Mouse (Mus musculus): ENCODE data around the gene Gm28778. TPM values are rescaled to one million over a fixed set of nuclear protein-coding genes. Genes with fewer than 3 reads are reported as not detected.
"Not testable (repeated sequence)": the region's sequence is repeated elsewhere in the genome, so short reads cannot be mapped to it uniquely, and the experiment has no call there.

Gm28778 gene
- polyA plus RNA-seq, 1 experiment from 2014 or later, result not detected

DNA sequence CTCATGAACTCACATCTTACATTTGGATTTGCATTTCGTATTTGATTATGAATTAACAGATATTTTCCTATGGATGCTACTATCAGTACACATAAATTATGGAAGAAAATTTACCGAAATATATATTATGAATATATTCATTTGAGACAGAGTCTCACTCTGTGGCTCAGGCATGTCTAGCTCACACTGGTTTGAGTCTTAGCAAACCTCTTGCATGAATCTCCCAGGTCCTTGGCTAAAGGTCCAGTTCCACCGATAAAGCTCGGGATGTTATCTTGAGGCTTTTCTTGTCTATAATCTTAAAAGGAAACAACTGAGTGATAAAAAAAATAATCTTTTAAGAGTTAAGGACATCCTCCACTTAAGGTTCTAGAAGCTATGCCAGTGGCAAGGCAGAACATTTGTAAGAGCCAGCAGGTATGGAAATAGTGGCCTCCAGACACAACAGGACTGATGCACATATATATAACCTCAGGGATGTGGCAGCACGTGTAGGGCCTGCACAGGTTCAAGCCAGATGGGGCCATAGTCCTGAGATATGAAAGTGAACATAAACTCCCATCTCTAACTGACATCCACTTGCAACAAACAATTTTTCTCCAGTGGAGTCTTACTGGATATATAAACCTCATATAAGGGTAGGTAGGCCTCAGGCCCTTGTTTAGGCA, 28.1 kb downstream of the Gm28778 start:
- Histone ChIP-seq H3K4me2 (replicated peaks) (no peak overlapping the region), H3K9me3 (no peaks in the 10 kb centered on the region), H3K4me1 (replicated peaks) (no peaks in the 10 kb centered on the region), H3K36me3 (peaks cover 15% of the 10 kb centered on the region), H3K9ac (replicated peaks) (no peak overlapping the region), H3K27me3 (no peaks in the 10 kb centered on the region), H3K27ac (no peak overlapping the region), H3K4me3 (replicated peaks) (no peak overlapping the region)
- 97% methylated on average over 5 of the region's 5 CpGs for WGBS
- no peak for ATAC-seq

DNA sequence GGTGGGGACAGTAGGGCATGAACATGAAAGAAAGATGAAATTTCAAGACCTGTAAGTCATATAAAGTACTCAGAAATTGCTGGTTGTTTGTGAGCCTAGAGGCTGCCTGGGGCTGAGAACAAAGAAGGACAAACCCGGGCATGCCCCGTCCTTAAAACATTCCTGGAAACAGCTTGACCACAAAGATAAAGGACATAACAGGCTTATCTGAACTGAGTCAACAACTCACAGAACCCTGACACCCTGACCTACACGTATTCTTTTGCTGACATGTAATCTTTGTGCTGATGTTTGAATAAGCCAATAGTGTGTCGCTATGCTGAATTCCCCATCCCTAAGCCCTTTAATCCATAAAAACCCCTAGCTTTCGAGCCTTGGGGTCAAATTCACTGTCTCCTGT, 36.6 kb downstream of the Gm28778 start:
- not testable (repeated sequence) for ATAC-seq
- WGBS, result 68% methylated on average over 5 of the region's 5 CpGs

DNA sequence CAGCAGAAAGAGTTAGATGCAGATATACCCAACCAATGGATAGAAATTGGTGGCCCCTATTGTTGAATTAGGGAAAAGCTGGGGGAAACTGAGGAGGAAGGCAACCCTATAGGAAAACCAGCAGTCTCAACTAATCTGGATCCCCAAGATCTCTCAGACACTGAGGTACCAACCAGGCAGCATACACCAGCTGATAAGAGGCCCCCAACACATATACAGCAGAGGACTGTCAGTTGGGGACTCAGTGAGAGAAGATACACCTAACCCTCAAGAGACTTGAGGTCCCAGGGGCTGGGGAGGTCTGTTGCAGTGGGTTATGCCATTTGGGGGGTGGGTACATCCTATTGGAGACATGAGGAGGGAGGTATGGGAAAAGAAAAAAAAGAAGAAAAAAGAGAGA, 38.6 kb downstream of the Gm28778 start:
- H3K36me3 ChIP-seq, result peaks cover 3% of the 10 kb centered on the region
- H3K4me2 ChIP-seq (replicated peaks), result no peak overlapping the region
- ATAC-seq, result no peak
- H3K4me1 ChIP-seq (replicated peaks), result no peaks in the 10 kb centered on the region
- no peak overlapping the region for H3K4me3 ChIP-seq (replicated peaks)
- no peak overlapping the region for H3K9ac ChIP-seq (replicated peaks)
- H3K9me3 ChIP-seq, result no peaks in the 10 kb centered on the region; the same call in none of the 2 replicates
- H3K27ac ChIP-seq, result no peak overlapping the region
- H3K27me3 ChIP-seq, result no peaks in the 10 kb centered on the region

More for the DNA sequence above, 36.6 kb downstream of the Gm28778 start:
- H3K9ac ChIP-seq (replicated peaks); H3K4me1 ChIP-seq (replicated peaks); H3K27ac ChIP-seq; H3K4me3 ChIP-seq (replicated peaks); H3K9me3 ChIP-seq; H3K4me2 ChIP-seq (replicated peaks); H3K27me3 ChIP-seq; H3K36me3 ChIP-seq: not testable (repeated sequence)

DNA sequence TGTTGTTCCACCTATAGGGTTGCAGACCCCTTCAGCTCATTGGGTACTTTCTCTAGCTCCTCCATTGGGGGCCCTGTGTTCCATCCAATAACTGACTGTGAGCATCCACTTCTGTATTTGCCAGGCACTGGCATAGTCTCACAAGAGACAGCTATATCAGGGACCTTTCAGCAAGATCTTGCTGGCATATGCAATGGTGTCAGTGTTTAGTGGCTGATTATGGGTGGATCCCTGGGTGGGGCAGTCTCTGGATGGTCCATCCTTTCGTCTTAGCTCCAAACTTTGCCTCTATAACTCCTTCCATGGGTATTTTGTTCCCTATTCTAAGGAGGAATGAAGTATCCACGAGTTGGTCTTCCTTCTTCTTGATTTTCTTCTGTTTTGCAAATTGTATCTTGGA, 40.5 kb downstream of the Gm28778 start:
- not testable (repeated sequence) for H3K4me2 ChIP-seq (replicated peaks); H3K27ac ChIP-seq; H3K27me3 ChIP-seq; H3K9ac ChIP-seq (replicated peaks); H3K4me3 ChIP-seq (replicated peaks); H3K9me3 ChIP-seq; H3K4me1 ChIP-seq (replicated peaks); ATAC-seq
- WGBS, result 75% methylated on average over 2 of the region's 2 CpGs
- peaks cover 23% of the 10 kb centered on the region for H3K36me3 ChIP-seq

DNA sequence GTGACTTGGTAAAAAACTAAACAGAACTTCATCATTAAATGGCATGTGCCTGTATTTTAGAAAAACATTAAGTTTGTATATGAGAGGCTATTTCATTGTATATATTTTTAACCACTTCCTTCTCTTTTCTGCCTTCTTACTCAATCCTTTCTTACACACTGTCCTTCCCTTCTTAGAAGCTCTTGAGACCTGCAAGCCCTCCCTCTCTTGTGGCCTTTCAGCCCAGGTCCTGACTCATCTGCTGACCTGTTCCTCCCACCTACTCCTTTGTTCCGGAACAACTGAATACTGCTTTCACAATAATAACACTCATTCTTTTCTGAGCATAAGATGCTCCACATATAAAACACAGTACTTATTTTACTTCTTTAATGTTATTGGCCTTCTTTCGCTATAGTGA, 44.2 kb downstream of the Gm28778 start:
- no peak overlapping the region for H3K4me3 ChIP-seq (replicated peaks)
- no peak for ATAC-seq
- no peak overlapping the region for H3K9ac ChIP-seq (replicated peaks)
- no peak overlapping the region for H3K4me2 ChIP-seq (replicated peaks)
- no peaks in the 10 kb centered on the region for H3K4me1 ChIP-seq (replicated peaks)
- WGBS, result 100% methylated on average over 2 of the region's 2 CpGs
- H3K9me3 ChIP-seq, result peaks cover 10% of the 10 kb centered on the region
- H3K27ac ChIP-seq, result no peak overlapping the region
- peaks cover 51% of the 10 kb centered on the region for H3K36me3 ChIP-seq
- no peaks in the 10 kb centered on the region for H3K27me3 ChIP-seq

DNA sequence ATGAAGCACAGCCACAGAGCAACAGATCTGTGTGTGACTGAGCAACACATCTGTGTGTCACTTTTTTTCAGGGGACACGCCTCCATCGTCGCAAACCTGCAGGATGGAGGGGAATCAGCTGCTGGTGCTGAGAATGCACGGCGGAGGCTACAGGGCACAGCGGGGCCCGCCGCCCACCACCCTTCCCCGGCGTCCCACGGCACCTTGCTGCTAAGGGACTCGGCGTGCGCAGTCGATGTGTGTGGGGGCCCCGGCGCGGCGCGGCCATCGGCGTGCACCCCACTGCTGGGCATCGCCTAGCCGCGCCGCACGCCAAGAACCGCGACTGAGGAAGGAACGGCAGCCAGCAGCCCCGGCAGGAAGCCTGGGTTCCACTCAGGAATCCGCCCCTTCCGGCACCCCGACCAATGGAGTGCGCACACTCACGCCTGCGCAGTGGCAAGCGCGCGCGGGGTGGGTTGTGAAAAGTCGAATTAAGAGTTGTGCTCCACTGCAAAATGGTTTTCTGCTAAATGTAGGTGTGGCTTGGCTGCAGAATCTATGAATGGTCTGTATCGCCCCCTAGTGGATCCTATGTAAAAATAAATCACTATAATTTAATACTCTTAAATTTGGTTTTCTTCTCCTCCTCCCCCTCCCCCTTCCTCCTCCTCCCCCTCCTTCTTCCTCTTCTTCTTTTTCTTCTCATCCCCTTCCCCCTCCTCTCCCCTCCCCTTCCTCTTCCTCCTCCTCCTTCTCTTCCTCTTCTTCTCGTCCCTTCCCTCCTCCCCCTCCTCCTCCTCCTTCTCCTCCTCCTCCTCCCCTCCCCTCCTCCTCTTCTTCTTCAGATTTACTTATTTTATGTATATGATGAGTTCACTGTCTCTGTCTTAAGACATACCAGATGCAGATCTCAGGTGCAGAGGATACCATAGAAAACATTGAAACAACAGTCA, 55.7 kb downstream of the Gm28778 start, which contains the start of the genes Asdurf, Gm28551 and Asnsd1:
Gene Asdurf (minus strand): TSS at position 293 of the 935 bp plus-strand sequence.
Gene Gm28551 (minus strand): TSS at position 341 of the 935 bp plus-strand sequence.
Gene Asnsd1 (minus strand): TSS at position 426 of the 935 bp plus-strand sequence.
- Histone ChIP-seq H3K4me2 (replicated peaks) (peak within 1 kb of the TSS; percentile 56), H3K4me3 (replicated peaks) (peak within 1 kb of the TSS; percentile 78), H3K27ac (peak within 1 kb of the TSS; percentile 87), H3K9me3 (no peaks in the 10 kb centered on the region), H3K27me3 (no peaks in the 10 kb centered on the region), H3K9ac (replicated peaks) (peak within 1 kb of the TSS; percentile 88), H3K36me3 (peaks cover 18% of the 10 kb centered on the region), H3K4me1 (replicated peaks) (peaks cover 9% of the 10 kb centered on the region)
- 0% methylated on average over 44 of the region's 44 CpGs for WGBS
- peak; percentile 100 for ATAC-seq

DNA sequence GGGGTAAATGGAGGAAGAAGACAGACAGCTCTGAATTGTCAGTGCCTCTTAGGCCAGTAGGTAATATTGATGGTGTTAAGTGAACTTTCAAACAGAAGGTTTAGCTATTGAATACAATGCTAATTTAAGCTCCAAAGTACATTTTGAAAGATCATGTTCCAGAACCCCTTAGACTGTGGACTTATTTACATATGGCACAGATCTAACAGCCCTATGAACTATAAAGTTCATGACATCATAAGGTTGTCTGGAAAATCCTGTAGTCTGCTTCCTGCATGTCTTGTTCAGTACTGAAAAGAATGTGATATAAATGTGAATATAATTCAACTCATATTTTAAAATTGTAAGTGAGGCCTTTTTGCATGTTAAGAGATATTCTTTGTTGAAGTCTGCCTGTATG, 62.1 kb downstream of the Gm28778 start:
- no peaks in the 10 kb centered on the region for H3K4me1 ChIP-seq (replicated peaks)
- ATAC-seq, result no peak
- no peak overlapping the region for H3K9ac ChIP-seq (replicated peaks)
- H3K4me3 ChIP-seq (replicated peaks), result no peak overlapping the region
- H3K9me3 ChIP-seq, result no peaks in the 10 kb centered on the region
- no peaks in the 10 kb centered on the region for H3K27me3 ChIP-seq
- no peaks in the 10 kb centered on the region for H3K36me3 ChIP-seq
- H3K27ac ChIP-seq, result no peak overlapping the region
- no peak overlapping the region for H3K4me2 ChIP-seq (replicated peaks)

Other genes with a start within 250 kb of the Gm28778 start
- 0.24 and 0.31 TPM in 2 replicates for gene Mstn, start 235.5 kb upstream of the Gm28778 start, polyA plus RNA-seq (2015; fragmentation: Nextera tagmentation; extraction: Ambion mirVana)
- not detected in 2 replicates for gene 1700019A02Rik, start 109.5 kb upstream of the Gm28778 start, polyA plus RNA-seq (2015; fragmentation: Nextera tagmentation; extraction: Ambion mirVana)
- gene Pms1, start 93 bp upstream of the Gm28778 start, polyA plus RNA-seq (2015; fragmentation: Nextera tagmentation; extraction: Ambion mirVana), result 10.3 and 11.6 TPM in 2 replicates
- 75.2 and 77.8 TPM in 2 replicates for gene Ormdl1, start within 50 bp of the Gm28778 start, polyA plus RNA-seq (2015; fragmentation: Nextera tagmentation; extraction: Ambion mirVana)
- 21.6 and 24.1 TPM in 2 replicates for gene Osgepl1, start 16.5 kb downstream of the Gm28778 start, polyA plus RNA-seq (2015; fragmentation: Nextera tagmentation; extraction: Ambion mirVana)
- 5.8 and 13.3 TPM in 2 replicates for gene Asdurf, start 55.5 kb downstream of the Gm28778 start, polyA plus RNA-seq (2015; fragmentation: Nextera tagmentation; extraction: Ambion mirVana)
- gene Gm28551, start 55.6 kb downstream of the Gm28778 start, polyA plus RNA-seq (2015; fragmentation: Nextera tagmentation; extraction: Ambion mirVana), result 1.9 and 2.0 TPM in 2 replicates
- 67.9 and 71.7 TPM in 2 replicates for gene Asnsd1, start 55.6 kb downstream of the Gm28778 start, polyA plus RNA-seq (2015; fragmentation: Nextera tagmentation; extraction: Ambion mirVana)